Comparison of ENCODE assay signal across 15 mouse cellular contexts in the genomic region with DNA sequence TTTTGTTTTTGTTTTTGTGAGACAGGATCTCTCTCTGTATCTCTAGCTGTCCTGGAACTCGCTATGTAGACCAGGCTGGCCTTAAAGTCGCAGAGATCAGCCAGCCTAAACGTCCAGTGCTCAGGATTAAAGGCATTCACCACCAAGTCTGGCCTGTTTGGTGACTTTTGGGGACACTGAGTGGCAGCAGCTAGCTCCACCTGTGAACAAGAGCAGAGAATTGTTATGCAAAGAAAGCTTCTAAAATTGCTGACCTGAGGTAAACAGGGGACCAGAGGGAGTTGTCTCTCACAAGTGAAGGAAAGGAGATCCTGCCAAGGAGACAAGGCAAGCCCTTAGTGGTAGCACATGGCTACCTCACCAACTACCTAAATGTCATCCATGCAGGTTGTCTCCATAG.
"Had no signal": no experiment of that assay in that cellular context is flagged by ENCODE, and none has a peak within 500 bp of the region (broad histone marks: within the 10 kb centered on the region; RNA-seq: fewer than 3 reads in every experiment).

No protein-coding gene starts in this region.

- H3K27ac ChIP-seq: kidney, embryonic 15.5 days; lung, embryonic 15.5 days; macrophage; midbrain, embryonic 12.5 days; stomach, postnatal 0 days had no signal

- ATAC-seq: midbrain, embryonic 16.5 days had no signal

- DNase-seq: kidney, adult 2 months; kidney, postnatal 14 days; layer of hippocampus, adult 9-11 months; layer of hippocampus, postnatal 36 days; lung, postnatal 14 days; thymus, adult 2 months; thymus, postnatal 36 days had no signal

- H3K9me3 ChIP-seq: kidney, embryonic 15.5 days; lung, embryonic 15.5 days; midbrain, embryonic 12.5 days had no signal

- H3K4me3 ChIP-seq: kidney, embryonic 15.5 days; lung, embryonic 15.5 days; megakaryocyte, embryonic 14.5 days; midbrain, embryonic 12.5 days had no signal

- H3K9ac ChIP-seq: kidney, embryonic 15.5 days; lung, embryonic 15.5 days; midbrain, embryonic 12.5 days had no signal

- H3K36me3 ChIP-seq: kidney, embryonic 15.5 days; lung, embryonic 15.5 days had no signal

- H3K27me3 ChIP-seq: kidney, embryonic 15.5 days; lung, embryonic 15.5 days; midbrain, embryonic 12.5 days had no signal

- H3K4me2 ChIP-seq: kidney, embryonic 15.5 days; liver, embryonic 11.5 days; lung, embryonic 15.5 days; midbrain, embryonic 12.5 days had no signal
